Mouse (Mus musculus) spleen, postnatal 4 days (tissue): ENCODE data around the gene St3gal3.

Source experiments
- DNase-seq, 2 experiments: peaks; one replicate each; pipeline ENCODE4 v3.0.0; 2022; ENCODE audit warnings: low spot score in 2 of 2

St3gal3 gene

GRCm38 (mm10) chr4:117986766-117987165 lies 147.9 kb downstream of the St3gal3 start:
- DNase-seq, result no peak

- no peak for DNase-seq
These were observed 149.6 kb downstream of the St3gal3 start for GRCm38 (mm10) chr4:117984993-117985587.

- no peak for DNase-seq
These were observed 150.5 kb downstream of the St3gal3 start for GRCm38 (mm10) chr4:117984206-117984605.

- no peak for DNase-seq
These were observed 152.0 kb downstream of the St3gal3 start for GRCm38 (mm10) chr4:117982706-117983105.

- no peak for DNase-seq
These were observed 153.2 kb downstream of the St3gal3 start for GRCm38 (mm10) chr4:117981518-117981917.

GRCm38 (mm10) chr4:117980161-117980560 lies 154.6 kb downstream of the St3gal3 start:
- DNase-seq, result no peak

- no peak for DNase-seq
These were observed 155.5 kb downstream of the St3gal3 start for GRCm38 (mm10) chr4:117979181-117979580.

- no peak for DNase-seq
These were observed 156.4 kb downstream of the St3gal3 start for GRCm38 (mm10) chr4:117978282-117978681.

GRCm38 (mm10) chr4:117977841-117978240 lies 156.9 kb downstream of the St3gal3 start:
- DNase-seq, result no peak

- DNase-seq, result no peak
These were observed 157.3 kb downstream of the St3gal3 start for GRCm38 (mm10) chr4:117977371-117977770.

GRCm38 (mm10) chr4:117975820-117976219 lies 158.9 kb downstream of the St3gal3 start:
- no peak for DNase-seq

- no peak for DNase-seq
These were observed 160.0 kb downstream of the St3gal3 start for GRCm38 (mm10) chr4:117974719-117975118.

GRCm38 (mm10) chr4:117972999-117973398 lies 161.7 kb downstream of the St3gal3 start:
- DNase-seq, result no peak

- no peak for DNase-seq
These were observed 170.2 kb downstream of the St3gal3 start for GRCm38 (mm10) chr4:117964346-117965025.

- DNase-seq, result no peak
These were observed 177.2 kb downstream of the St3gal3 start for GRCm38 (mm10) chr4:117957492-117957891.

- DNase-seq, result no peak
These were observed 187.2 kb downstream of the St3gal3 start for GRCm38 (mm10) chr4:117947493-117947892.

- DNase-seq, result no peak
These were observed 187.9 kb downstream of the St3gal3 start for GRCm38 (mm10) chr4:117946639-117947305.

- DNase-seq, result no peak
These were observed 191.4 kb downstream of the St3gal3 start for GRCm38 (mm10) chr4:117943317-117943716.

- DNase-seq, result no peak
These were observed 197.8 kb downstream of the St3gal3 start for GRCm38 (mm10) chr4:117936964-117937363.

- no peak for DNase-seq
These were observed 200.6 kb downstream of the St3gal3 start for GRCm38 (mm10) chr4:117934081-117934480.

GRCm38 (mm10) chr4:117933248-117933647 lies 201.5 kb downstream of the St3gal3 start:
- DNase-seq, result no peak

- peak; percentile 37 to 73 for DNase-seq
These were observed 205.3 kb downstream of the St3gal3 start, which contains the start of gene Artn for GRCm38 (mm10) chr4:117929391-117929881. Gene Artn (minus strand): TSS chr4:117929763.
